Mouse (Mus musculus) gastrocnemius, postnatal 14 days (tissue): ENCODE measurements around the gene Lyve1. TPM values are rescaled to one million over a fixed set of nuclear protein-coding genes. Genes with fewer than 3 reads are reported as not detected.
"Not testable (repeated sequence)": the region's sequence is repeated elsewhere in the genome, so short reads cannot be mapped to it uniquely, and the experiment has no call there.

Source experiments
- DNase-seq: peaks from one replicate; pipeline ENCODE4 v3.0.0; 2021; ENCODE audit warnings: mixed read lengths
- intact Hi-C: fragments of 180-260 bp; cut with DNase I; formaldehyde crosslinking; loops from one replicate; pipeline ENCODE4 v1.15.1; 2025; ENCODE audit warnings: low total_unique reads
- long read RNA-seq, 2 experiments: library from polyadenylated mRNA; stranded (forward); transcript quantifications; one replicate each; pipeline ENCODE4 v2.0.0; 2021
- total RNA-seq, 2 experiments: library from RNA; stranded (reverse); gene quantifications; 2 replicates each; pipeline ENCODE4 v1.2.3; 2021

Gene Lyve1
- total RNA-seq, result 10 to 100 TPM; 10.4 to 11.9 TPM
- long read RNA-seq, experiment 1, partial matches to known transcripts, result 0 of 3 reads
- long read RNA-seq, experiment 1, other reads (novel, unspliced or antisense), result 0 of 3 reads
- long read RNA-seq, experiment 2, partial matches to known transcripts, result 0 of 1 reads
- long read RNA-seq, experiment 2, other reads (novel, unspliced or antisense), result 1 of 1 reads

GRCm38 (mm10) chr7:110862751-110863289 is at the start of gene Lyve1:
Gene Lyve1 (minus strand): TSS chr7:110863239.
- DNase-seq, result no peak
- intact Hi-C loops, result no loop called here

- intact Hi-C loops, result no loop called here
- no peak for DNase-seq
Observed at GRCm38 (mm10) chr7:110908209-110909144, 45.4 kb upstream of the Lyve1 start.

GRCm38 (mm10) chr7:110906566-110906965 is 43.5 kb upstream of the Lyve1 start:
- no peak for DNase-seq

GRCm38 (mm10) chr7:110903226-110903625 is 40.2 kb upstream of the Lyve1 start:
- no peak for DNase-seq
- intact Hi-C loops, result no loop called here

More at GRCm38 (mm10) chr7:110906566-110906965, 43.5 kb upstream of the Lyve1 start:
- intact Hi-C loops, result no loop called here

GRCm38 (mm10) chr7:110897202-110897601 is 34.2 kb upstream of the Lyve1 start:
- intact Hi-C loops, result no loop called here
- DNase-seq, result no peak

GRCm38 (mm10) chr7:110896453-110896852 is 33.4 kb upstream of the Lyve1 start:
- intact Hi-C loops, result no loop called here
- DNase-seq, result no peak

GRCm38 (mm10) chr7:110895772-110896171 is 32.7 kb upstream of the Lyve1 start:
- DNase-seq, intact Hi-C loops: not testable (repeated sequence)

- no peak for DNase-seq
- intact Hi-C loops, result no loop called here
Observed at GRCm38 (mm10) chr7:110894673-110895072, 31.6 kb upstream of the Lyve1 start.

- intact Hi-C loops, result no loop called here
- no peak for DNase-seq
Observed at GRCm38 (mm10) chr7:110893943-110894610, 31.0 kb upstream of the Lyve1 start.

- intact Hi-C loops, result no loop called here
- peak; percentile 30 for DNase-seq
Observed at GRCm38 (mm10) chr7:110891501-110891986, 28.5 kb upstream of the Lyve1 start.

- intact Hi-C loops, result no loop called here
- no peak for DNase-seq
Observed at GRCm38 (mm10) chr7:110881746-110882333, 18.8 kb upstream of the Lyve1 start.

GRCm38 (mm10) chr7:110878028-110878427 is 15.0 kb upstream of the Lyve1 start:
- DNase-seq, result no peak
- intact Hi-C loops, result no loop called here

GRCm38 (mm10) chr7:110876965-110877364 is 13.9 kb upstream of the Lyve1 start:
- no peak for DNase-seq
- intact Hi-C loops, result no loop called here

GRCm38 (mm10) chr7:110868807-110869206 is 5.8 kb upstream of the Lyve1 start:
- no peak for DNase-seq
- intact Hi-C loops, result no loop called here

GRCm38 (mm10) chr7:110867116-110867515 is 4.1 kb upstream of the Lyve1 start:
- intact Hi-C loops, result no loop called here
- DNase-seq, result no peak

- intact Hi-C loops, result no loop called here
- no peak for DNase-seq
Observed at GRCm38 (mm10) chr7:110866021-110866420, 3.0 kb upstream of the Lyve1 start.

GRCm38 (mm10) chr7:110865570-110865969 is 2.5 kb upstream of the Lyve1 start:
- intact Hi-C loops, result no loop called here
- DNase-seq, result no peak

GRCm38 (mm10) chr7:110865038-110865437 is 2.0 kb upstream of the Lyve1 start:
- no peak for DNase-seq
- intact Hi-C loops, result no loop called here

- intact Hi-C loops, result no loop called here
- no peak for DNase-seq
Observed at GRCm38 (mm10) chr7:110860129-110860528, 2.9 kb downstream of the Lyve1 start.
